Mouse (Mus musculus) A20 (cell line): Measurements from ENCODE around the gene Castor1.

ENCODE experiments used
- DNase-seq: peaks from one replicate; pipeline ENCODE4 v3.0.0-alpha.2; 2011; ENCODE audit warnings: low read depth, low spot score

The Castor1 gene

DNA sequence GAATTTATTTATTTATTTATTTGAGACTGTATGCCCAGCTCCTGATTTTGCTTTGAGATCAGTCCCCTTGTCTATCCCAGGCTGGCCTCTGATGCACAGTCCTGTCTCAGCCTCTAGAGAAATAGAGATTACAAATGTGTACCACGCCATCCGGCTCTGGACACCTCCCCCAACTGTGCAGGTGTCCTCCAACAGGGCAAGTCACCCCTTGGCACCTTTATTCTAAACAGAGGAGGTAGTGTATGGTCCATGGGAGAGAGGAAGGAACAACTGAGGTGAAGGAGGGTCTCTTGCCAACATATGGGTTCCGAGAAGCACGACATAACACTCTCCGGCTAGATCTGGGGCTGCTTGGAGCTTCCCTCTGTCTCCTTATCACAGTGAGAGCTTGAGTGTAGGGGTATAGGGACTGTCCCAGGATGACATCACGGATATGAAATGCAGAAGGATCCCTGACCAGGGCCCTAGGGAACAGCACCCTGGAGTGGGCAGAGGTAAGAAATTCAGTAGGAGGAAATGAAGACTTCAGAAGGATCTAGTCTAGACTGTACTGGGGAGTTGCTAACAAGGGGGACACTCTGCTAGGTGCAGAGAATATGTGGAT lies 17.1 kb downstream of the Castor1 start:
- no peak for DNase-seq

- DNase-seq = no peak
Measured at GRCm38 (mm10) chr11:4235665-4236545, 17.9 kb downstream of the Castor1 start, which contains the start of gene Osm. Gene Osm (plus strand): TSS chr11:4236420.

DNA sequence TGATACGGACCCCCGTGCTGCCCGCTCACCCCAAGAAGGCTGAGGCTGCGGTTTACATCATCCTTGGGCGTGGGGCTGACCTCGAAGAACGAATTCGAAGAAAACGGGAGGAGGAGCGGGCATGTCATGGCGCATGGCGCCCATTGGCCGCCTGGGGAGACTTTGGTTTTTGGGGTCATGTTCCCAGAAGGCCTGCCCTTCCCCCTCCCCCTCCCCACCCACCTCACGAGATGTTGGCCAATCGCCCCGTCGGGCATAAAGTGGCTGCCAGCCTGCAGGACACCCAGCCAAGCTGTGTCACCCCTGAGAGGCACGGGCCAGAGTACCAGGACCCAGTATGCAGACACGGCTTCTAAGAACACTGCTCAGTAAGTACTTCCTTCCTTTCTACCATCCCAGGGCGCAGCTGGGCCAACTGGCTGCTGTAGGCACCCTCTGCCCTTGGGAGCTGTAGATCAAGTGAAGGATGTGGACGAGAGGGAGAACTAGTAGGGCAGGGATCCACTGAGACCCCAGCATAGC lies 18.6 kb downstream of the Castor1 start:
- DNase-seq = no peak

DNA sequence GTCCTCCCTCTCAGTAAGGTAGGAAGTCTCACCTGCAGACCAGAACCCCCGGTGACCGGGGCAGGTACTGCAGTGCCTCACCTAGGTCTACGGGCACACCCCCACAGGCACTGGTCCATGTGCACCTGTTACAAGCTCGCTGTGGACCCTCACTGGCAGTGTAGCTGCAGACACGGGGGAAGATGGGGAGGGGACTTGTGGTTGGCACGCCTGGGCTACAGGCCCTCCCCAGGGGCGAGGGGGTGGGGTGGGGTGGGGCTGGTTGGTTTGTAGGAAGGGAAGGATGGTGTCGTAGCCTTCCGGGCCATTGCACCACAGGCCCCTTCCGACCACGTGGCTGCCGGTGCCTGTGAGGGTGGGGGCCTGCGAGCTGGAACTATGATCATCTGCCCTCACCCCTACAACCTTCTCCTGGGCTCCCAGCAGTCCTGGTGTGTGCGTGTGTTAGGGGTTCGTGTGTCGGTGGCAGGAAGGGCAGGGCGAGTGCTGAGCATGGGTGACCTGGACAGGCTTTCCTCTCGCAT lies 19.4 kb downstream of the Castor1 start:
- DNase-seq = no peak

DNA sequence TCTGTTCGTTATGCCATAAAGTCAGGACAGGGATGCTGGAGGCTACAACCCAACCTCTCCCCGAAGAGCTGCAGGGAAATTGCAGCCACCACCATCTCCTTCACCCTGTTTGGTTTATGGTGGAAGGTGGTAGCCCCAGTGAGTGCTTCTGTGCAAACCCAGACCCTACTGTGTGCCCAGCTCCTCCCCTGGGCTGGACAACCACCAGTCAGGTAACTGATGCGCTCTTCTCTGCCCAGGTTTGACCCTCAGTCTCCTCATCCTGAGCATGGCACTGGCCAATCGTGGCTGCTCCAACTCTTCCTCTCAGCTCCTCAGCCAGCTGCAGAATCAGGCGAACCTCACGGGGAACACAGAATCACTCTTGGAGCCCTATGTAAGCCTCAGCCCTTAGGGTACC lies 20.1 kb downstream of the Castor1 start:
- no peak for DNase-seq

GRCm38 (mm10) chr11:4239691-4240090 lies 21.7 kb downstream of the Castor1 start:
- DNase-seq = no peak

DNA sequence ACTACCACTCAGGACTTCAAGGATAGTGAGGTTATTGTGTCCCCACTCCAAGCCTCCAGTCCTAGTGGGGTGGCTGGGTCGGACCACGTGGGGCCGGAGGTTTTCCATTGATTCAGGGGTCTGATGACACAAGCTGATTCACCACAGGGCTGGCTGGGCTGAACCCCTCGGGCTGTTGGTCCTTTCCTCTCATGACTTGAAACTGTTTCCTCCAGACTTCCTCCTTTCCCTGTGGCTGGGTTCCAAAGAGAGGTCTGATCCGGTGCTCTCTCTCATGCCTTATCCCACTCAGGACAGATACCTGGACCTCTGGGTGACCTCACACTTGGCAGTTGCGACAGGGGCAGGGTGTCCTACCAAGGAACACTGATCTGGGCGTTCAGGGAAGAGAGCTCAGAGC lies 22.1 kb downstream of the Castor1 start:
- no peak for DNase-seq

DNA sequence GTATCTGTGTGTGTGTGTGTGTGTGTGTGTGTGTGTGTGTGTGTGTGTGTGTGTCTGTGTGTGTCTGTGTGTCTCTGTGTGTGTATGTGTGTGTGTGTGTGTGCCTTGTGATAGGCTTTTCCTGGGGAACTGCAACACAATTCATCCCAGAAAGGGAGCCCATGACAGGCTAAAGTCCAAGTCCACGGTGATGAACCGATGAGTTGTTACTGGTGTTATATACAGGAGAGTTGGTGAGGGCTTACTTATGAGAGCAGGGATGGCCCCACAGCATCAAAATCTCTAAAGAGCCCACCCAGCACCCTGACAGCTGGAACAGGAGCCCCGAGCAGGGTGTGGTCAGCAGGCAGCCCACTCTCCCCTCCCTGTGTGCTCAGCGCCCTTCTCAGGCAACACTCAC lies 23.2 kb downstream of the Castor1 start:
- DNase-seq = no peak

DNA sequence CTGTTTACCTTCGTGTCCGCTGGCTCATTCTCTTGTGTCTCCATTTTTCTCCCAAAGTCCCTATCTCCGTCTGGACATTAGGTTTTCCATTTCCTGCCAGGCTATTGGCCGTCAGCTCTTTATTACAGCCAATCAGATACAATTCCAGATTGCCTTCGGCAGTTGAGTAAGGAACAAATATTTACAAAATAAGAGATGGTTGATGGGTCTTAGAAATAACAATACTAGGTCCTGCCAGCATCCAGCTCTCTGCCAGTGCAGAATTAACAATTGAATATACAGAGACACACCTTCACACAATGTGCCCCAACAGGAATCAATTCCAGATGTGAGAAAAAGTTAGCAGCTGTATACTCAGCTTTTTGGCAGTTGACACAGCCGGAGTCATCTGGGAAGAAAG lies 28.1 kb downstream of the Castor1 start:
- DNase-seq = no peak

DNA sequence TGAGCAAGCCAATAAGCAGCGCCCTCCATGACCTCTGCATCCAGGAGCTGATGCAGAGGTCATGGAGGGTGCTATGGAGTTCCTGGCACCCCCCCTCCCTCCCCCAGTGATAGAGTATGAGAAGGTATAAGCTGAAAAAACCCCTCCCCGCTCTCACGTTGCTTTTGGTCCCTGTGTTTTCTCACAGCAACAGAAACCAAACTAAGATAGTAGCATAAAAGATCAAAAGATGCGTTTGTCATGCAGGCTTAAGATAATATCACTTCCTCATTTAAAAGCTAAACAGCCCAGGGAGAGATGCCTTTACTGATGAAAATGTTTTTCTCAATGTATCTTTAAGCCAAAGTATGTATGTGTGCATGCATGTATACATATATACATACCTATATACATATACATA lies 28.6 kb downstream of the Castor1 start:
- DNase-seq = peak; percentile 40

- no peak for DNase-seq
Measured at GRCm38 (mm10) chr11:4247201-4247959, 29.4 kb downstream of the Castor1 start.

- DNase-seq = peak; percentile 21
Measured at GRCm38 (mm10) chr11:4249151-4249550, 31.1 kb downstream of the Castor1 start.

- DNase-seq = no peak
Measured at GRCm38 (mm10) chr11:4250290-4250689, 32.3 kb downstream of the Castor1 start.

- no peak for DNase-seq
Measured at GRCm38 (mm10) chr11:4251376-4251775, 33.4 kb downstream of the Castor1 start.

GRCm38 (mm10) chr11:4252886-4253285 lies 34.9 kb downstream of the Castor1 start:
- DNase-seq = no peak

- no peak for DNase-seq
Measured at GRCm38 (mm10) chr11:4256846-4257607, 39.0 kb downstream of the Castor1 start, which contains the start of gene Lif. Gene Lif (plus strand): TSS chr11:4257557.

DNA sequence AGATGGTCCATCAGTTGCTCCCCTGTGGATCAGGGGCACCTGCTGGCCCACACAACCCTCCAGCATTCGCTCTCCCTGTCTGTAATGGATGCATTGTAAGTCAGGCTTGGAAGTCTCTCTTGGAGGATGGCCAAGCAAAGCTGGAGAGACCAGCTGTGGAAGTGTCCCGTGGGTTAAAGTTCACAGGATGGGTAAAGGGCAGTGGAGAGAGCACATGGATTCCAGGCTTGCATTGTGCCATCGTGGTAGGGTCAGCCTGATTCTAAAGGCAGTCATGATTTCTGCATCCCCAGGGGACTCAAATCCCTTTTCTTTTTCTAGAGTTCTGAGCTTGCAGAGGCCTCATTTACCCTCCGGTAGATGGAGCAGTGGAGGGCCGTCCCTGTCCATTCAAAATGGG lies 39.7 kb downstream of the Castor1 start:
- DNase-seq = no peak

GRCm38 (mm10) chr11:4258657-4259082 lies 40.6 kb downstream of the Castor1 start:
- peak; percentile 84 for DNase-seq

DNA sequence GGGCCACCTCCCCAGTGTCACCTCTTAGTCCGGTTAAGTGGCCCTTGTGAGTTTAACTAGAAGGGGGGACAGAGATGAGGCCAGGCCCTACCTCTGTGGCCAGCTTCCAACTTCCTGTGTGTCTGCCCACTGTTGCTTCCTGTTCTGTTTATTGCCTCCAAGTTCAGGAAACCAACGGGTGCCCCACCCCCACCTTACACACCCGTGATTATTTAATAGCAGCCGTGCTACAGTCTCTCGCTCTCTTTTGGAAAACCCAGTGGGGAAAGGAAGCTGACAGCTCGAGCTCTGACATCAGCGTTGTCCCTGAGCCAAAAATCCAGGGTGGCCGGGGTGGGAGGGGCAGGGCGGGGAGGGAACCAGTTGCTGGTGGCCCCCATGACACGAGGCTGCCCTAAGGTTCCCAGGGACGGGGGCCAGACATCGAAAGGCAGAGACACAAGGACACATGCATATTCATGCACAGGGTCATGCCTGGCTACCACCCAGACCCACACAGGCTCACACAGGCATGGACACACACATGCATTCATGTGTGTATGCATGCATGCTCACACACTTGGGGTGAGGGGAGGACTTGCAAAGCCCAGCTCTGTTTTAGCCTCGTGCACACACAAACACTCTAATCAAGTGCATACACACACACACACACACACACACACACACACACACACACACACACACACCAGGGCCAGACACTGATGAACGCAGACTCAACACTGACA lies 42.6 kb downstream of the Castor1 start:
- DNase-seq = no peak

DNA sequence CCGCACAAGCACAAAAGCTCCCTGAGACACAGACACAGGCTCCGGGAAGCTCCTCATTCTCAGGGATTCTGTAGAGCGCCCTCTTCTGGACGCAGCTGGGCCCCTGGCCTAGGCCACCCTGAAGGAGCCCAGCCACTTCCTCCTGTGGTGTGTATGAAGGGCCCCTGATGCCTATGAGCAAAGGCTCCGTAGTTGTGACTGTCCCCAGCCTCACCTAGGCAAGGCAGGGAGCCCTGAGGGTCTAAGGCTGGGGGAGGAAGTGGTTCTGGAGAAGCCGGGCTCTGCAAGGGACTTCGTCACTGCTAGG lies 43.1 kb downstream of the Castor1 start:
- DNase-seq = peak; percentile 62

GRCm38 (mm10) chr11:4261969-4262368 lies 43.9 kb downstream of the Castor1 start:
- no peak for DNase-seq
